Mouse (Mus musculus): ENCODE measurements around the gene Orc6.

Gene Orc6

GRCm38 (mm10) chr8:85299434-85300077 lies at the start of gene Orc6, which contains the start of gene Vps35:
TSS of gene Orc6 (plus strand) at chr8:85299632.
TSS of gene Vps35 (minus strand) at chr8:85299802.
- DNase-seq (ENCODE audit: low read depth, low spot score) = peak; percentile 97

- no peak for DNase-seq (ENCODE audit: low read depth, low spot score)
Measured at GRCm38 (mm10) chr8:85286846-85287245, 12.6 kb upstream of the Orc6 start.

DNA sequence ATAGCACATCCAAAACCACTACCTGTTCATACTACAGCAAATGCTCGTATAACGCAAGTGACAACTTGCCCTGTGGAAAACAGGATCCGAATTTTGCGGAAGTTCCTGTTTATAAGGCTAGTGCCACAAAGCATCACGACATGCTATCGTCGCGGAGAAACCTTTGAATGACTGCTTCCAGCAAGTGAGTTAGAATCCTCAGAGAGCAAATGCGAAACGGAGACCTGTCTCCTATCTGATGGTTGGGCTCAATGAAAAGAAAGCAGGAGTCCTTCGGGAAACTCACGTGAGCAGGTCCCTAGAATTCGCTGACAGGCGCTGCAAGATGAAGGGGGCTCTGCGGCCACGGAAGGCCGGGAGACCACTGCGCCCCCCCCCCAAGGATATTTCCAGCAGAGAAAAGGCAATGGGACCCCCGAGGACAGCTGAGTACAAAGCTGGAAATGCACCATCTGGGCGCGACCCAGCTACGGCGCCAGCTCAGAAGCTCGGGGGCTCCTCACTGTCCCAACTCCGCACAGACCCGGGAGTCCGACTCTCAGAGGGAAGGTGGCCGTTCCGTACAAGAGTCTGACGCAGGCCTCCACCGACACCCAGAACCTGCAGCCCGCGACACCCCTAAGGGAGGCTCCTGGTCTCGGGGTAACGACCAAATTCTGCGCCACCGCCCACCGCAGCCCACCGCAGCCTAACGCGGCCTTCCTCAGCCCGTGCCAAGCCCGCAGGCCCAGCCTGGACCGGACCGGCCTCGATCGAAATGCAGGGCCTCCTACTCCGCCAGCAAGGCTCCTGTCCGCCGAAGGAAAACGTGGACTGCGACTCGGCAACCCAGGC lies 615 bp upstream of the Orc6 start:
- peak; percentile 24 for DNase-seq (ENCODE audit: low read depth, low spot score)

DNA sequence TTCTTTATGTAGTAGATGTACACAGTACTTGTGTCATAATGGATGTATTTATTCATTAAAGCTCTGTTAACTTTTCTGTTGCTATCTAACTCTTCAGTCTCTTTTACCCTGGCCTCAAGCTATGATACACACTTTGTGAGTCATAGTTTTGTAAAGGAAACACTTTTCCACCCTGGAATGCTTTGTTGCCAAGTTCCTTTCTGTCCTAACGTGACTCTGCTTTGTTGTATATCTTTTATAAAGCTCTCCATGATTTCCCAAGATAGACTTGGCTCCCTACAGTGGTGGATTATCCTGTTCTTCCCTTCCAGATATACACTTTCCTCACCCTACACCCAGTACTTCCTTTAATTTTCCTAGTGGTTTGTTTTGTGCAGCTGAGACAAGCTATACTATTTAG lies 2.5 kb downstream of the Orc6 start:
- no peak for DNase-seq (ENCODE audit: low read depth, low spot score)

DNA sequence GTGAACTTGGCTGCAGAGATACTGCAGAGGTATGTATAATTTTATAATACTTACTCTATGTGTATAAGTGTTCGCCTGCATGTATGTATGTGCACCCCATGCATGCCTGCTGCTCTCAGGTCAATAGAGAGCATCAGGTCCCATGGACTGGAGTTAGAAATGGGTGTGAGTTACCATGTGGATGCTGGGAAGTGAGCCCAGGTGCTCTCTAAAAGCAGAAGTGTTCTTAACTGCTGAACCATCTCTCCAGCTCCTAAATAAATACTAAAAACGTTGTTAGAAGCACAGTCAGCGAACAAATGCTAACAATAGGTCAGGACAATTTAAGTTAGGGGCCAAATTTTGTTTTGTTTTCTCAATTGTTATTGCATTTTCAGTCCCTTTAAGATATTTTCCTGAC lies 3.5 kb downstream of the Orc6 start:
- no peak for DNase-seq (ENCODE audit: low read depth, low spot score)

GRCm38 (mm10) chr8:85303531-85303930 lies 4.1 kb downstream of the Orc6 start:
- DNase-seq (ENCODE audit: low read depth, low spot score) = no peak

- DNase-seq (ENCODE audit: low read depth, low spot score) = no peak
Measured at GRCm38 (mm10) chr8:85308564-85308963, 9.1 kb downstream of the Orc6 start.

- peak; percentile 49 for DNase-seq (ENCODE audit: low read depth, low spot score)
Measured at GRCm38 (mm10) chr8:85311743-85312142, 12.3 kb downstream of the Orc6 start.

- no peak for DNase-seq (ENCODE audit: low read depth, low spot score)
Measured at GRCm38 (mm10) chr8:85313036-85313435, 13.6 kb downstream of the Orc6 start.

DNA sequence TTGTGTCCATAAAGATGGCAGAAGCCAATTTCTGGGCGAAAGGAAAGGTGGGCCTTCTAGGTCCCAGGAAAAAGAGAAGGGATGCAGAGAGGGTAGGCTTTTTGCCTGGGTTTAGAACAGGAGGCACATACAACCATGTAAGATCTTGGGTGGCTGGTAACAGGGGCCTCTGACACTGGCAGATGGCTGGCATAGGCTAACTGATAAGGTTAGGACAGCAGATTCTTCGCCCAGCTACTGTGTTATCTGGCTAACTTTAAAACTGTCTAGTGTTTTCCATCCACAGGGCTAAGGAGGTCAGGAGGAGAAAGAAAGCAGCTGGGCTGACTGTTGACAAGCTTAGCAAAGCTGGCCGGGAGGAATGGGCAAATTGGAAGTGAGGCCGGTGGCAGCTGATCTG lies 19.1 kb downstream of the Orc6 start:
- no peak for DNase-seq (ENCODE audit: low read depth, low spot score)

DNA sequence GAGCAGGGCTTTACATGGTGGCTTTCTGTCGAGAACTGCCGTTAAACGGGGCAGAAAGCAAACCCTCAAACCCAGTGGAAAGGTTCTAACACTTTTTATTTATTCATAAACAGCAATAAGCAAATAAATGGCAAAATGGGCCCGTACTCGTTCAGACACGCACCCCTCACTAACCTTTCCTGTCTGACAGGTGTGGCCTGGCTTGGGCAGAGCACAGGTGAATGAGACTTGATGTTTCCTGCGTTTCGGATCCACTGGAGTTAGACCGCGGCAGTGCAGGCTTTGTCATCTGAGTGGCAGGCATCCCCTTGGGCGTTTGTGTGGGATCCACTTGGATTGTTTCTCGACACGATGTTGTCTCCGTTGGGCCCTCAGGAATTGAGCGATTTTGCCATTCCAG lies 22.5 kb downstream of the Orc6 start:
- DNase-seq (ENCODE audit: low read depth, low spot score) = no peak

DNA sequence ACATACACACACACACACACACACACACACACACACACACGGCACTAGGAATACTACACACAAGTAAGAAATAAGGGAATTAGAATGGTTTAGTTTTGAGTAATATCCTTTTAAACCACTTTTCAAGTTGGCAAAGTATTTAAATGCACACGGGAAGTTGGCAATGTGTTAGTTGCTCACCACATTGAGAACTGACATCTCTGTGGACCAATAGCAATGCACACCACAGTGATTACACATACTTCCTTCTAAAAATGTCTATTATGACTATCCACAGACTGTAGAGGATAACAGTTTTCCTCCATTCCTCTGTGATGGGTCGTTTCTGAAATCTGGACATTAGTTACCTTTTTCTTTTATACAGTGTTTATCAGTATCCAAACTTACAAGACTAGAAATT lies 23.7 kb downstream of the Orc6 start:
- DNase-seq (ENCODE audit: low read depth, low spot score) = no peak

GRCm38 (mm10) chr8:85327036-85327435 lies 27.6 kb downstream of the Orc6 start:
- DNase-seq (ENCODE audit: low read depth, low spot score) = no peak

DNA sequence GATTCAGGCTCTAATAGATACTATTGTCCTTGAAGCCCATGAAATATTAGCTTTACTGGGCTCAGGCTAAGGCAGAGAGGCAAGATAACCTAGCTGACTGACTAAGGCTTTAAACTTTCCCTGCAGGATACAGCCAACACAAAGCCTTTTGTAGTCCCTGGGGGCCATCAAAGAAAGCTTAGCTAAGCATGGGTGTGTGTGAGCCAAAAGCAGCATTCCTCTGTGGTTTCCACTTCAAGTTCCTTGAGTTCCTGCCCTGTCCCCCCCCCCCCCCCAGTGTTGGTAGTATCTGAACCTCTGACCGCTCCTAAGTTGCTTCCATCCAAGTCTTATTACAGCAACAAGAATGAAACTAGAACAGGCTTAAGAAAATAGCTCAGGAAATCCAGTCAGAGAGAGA lies 30.1 kb downstream of the Orc6 start:
- DNase-seq (ENCODE audit: low read depth, low spot score) = no peak

- DNase-seq (ENCODE audit: low read depth, low spot score) = no peak
Measured at GRCm38 (mm10) chr8:85335105-85335504, 35.7 kb downstream of the Orc6 start.

DNA sequence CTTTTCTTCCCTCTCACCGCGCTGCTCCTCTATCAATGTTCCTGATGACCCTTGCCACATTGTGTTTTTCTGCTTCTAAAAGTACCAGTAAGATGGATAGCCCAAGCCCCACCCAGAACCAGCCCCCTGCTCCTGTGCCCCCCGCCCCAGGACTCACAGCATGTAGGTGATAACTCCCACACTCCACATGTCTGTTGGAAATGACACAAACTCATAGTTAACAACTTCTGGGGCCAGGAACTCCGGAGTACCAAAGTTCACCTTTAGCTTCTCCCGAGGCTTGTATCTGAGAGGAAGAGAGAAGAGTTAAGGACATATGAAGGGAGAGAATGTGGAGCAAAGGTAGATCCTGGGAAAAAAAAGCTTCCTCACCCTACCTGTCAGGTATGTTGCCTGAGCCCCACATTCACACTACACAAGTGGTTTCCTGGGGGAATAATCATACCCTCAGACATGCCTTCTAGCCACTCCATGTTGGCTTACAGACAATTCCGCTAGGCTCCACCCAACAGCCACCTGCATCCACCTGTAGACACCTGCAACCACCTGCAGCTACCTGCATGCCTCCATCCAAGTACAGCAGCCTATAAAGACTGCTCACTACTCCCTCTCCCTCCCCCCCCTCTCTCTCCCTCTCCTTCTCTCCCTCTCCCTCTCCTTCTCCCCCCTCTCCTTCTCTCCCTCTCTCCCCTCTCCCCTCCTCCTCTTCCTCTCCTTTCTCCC lies 36.9 kb downstream of the Orc6 start:
- no peak for DNase-seq (ENCODE audit: low read depth, low spot score)

DNA sequence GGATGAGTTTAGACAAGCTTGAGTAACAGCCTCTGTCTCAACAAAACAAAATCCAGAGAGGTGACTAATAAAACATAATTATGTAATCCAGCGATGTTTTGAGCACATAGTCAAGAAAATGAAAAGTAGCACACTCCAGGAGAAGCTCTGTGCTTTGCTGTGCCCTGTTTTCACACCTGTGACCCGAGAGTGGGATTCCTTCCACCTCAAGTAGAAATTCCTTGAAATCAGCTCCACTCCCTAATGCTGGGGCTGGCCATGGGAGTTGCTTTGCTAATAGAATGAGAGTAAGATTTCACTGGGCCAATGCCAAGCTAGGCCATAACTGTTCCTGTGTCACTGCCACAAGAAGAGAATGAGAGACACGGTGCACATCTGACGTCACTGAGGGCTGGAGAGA lies 38.2 kb downstream of the Orc6 start:
- no peak for DNase-seq (ENCODE audit: low read depth, low spot score)

DNA sequence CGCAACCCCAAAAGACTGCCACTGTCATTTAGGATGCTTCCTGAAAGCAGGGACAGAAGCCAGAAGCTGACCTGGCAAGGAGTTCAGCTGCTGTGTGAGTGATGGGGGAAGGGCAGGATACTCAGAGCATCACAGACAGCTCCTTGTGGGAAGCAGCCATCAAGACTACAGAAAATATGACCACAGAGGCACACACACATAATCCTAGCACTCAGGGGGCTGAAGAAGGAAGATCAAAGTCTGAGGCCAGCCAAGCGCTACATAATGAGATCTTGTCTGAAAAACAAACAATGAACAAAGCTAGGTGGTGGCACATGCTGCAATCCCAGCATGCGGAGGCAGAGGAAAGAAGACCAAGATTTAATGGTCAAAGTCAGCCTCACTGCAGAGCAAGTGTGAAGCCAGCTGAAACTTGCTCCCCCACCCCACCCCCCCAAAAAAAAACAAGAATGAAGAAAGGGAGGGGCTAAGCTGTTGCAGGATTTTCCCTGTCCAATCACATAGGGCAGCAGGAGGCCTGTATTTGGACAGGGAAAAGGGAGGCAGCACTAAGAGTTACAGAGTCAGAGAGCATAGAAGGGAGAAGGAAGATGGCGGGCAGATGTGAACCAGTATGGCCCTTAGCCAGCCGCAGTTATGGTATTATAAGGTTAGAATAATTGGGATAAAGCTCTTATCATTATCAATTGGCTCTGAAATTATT lies 40.6 kb downstream of the Orc6 start:
- DNase-seq (ENCODE audit: low read depth, low spot score) = no peak

GRCm38 (mm10) chr8:85353287-85353686 lies 53.9 kb downstream of the Orc6 start:
- DNase-seq (ENCODE audit: low read depth, low spot score) = no peak
